Mouse (Mus musculus) ovary, postnatal 10 days (tissue): Measurements from ENCODE around the gene Pax2.
"Not testable (repeated sequence)": the region's sequence is repeated elsewhere in the genome, so short reads cannot be mapped to it uniquely, and the experiment has no call there.

Experiments used
- DNase-seq: peaks from one replicate; pipeline ENCODE4 v3.0.0; 2022; ENCODE audit warnings: low spot score

Pax2 gene

DNA sequence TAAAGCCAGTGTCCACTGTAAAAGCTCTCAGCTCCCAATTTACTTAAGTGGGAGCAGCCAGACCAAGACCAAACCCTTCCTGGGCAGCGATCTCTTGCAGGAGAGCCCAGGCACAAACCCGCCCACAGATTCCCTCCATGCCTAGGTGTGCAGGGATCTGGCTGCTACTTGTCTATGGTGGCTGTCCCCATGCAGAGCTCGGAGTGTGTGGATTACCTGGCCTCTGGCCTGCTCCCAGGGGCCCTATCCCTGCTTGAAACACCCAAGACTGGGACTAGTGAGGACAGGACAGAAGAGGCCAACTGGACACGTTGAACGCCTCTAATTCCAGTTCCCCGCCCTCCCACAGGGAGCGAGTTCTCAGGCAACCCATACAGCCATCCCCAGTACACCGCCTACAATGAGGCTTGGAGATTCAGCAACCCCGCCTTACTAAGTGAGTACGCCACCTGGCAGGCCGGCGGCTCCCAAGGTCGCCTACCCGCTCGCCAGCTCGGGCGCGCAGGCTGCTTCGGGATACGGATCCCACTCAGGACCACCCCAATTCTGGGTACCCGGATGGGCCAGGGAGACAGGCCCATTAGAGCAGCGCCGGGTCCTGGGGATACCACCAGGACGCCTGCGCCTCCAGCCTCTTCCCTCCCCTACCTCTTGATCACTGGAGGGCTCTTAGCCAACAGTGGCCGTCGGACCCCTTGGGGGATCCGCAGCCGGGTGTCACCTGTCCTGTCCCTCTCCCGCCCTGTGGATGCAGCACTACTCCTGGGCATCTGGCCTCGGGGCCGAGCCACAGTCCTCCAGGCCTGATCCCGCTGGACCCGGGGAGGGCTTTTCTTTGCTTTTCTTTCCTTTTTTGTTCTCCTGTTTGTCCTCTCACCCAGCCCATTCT is 79.4 kb downstream of the Pax2 start:
- DNase-seq: no peak

DNA sequence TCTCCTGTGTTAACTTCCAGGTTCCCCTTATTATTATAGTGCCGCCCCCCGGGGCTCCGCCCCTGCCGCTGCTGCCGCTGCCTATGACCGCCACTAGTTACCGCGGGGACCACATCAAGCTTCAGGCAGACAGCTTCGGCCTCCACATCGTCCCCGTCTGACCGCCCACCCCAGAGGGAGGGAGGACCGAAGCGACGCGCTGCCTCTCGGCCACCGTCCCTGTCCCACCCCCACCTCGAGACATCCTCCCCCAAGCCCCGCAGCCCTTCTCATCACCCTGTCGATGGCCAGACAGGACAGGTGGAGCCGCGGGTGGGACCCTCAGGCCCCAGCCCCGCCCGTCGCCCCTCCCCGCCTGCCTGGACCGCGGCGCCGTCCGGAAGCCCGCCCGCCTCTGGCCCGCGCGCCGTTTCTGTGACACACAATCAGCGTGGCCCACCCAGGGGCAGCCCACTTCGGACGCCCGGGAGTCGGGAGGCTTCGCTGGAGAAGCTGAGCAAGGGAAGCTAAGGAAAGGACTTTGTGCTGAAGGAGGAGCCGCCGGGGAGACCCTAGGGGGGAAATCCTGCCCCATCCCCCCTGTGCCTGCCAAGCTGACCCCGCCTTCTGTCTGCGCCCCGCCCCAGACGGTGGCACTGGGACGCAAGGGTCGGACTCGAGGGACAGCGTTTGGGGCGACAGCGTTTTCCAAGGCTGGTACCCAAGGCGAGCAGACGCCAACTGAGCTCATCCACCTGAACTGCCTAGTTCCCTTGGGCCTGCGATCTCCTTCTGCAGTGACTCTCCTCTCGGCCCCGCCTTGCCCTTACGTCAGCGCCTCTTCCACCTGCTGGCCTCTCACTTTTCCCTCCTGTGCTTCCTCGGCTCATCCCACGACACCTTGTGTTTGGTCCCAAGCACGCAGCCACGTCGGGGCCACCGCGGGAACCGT is 80.4 kb downstream of the Pax2 start:
- no peak for DNase-seq

DNA sequence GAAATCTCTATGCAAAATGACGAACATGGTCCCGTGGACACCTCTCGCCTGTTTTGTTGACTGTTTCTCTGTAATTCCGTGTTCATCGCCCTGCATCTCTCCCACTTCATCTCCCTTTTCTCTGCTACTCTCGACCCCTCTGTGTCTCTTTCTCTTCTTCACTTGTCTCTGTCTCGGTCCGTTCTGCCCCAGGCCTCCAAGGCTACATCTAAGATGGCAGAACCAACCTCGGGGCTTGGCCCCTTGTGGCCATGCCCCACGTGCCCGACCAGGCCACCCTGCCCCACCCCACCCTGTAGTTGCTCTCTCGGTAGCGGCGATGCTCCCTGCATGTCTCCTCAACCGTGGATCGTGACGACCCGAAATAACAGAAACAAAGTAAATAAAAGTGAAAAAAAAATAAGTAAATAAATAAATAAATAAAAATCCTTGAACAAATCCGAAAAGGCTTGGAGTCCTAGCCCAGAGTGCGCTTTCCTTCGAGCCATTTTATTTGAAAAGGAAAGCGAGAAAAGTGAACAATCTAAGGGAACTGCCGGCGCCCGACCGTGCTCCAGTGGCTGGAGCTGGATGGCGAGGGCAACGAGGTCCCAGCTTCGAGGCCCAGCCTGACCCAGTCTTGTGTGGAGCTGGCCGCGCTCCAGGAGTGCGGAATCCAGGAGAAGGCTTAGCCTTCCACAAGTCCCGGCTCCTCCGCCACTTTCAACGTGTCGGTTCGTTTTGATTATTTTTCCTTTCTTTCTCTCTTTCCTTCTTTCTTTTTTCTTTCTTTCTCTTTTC is 81.8 kb downstream of the Pax2 start:
- no peak for DNase-seq

DNA sequence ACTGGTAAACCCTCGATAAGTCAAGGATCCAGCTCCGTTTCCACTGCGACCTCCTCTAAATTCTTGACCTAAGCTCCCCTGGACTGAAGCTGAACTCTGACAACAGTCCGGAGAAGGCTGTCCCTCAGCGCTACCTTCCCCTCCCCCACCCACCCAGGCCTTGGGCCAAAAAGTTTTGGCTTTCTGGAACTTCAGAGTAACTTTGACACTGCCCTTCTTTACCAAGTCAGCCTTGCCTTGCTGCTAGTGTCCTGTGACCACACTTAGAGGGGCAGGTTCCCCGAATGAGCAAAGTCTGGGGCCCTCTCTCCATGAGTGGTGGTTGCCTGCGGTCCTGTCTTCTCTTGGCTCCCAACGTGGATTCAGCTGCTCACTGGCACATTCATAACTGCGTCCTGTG is 82.5 kb downstream of the Pax2 start:
- no peak for DNase-seq

DNA sequence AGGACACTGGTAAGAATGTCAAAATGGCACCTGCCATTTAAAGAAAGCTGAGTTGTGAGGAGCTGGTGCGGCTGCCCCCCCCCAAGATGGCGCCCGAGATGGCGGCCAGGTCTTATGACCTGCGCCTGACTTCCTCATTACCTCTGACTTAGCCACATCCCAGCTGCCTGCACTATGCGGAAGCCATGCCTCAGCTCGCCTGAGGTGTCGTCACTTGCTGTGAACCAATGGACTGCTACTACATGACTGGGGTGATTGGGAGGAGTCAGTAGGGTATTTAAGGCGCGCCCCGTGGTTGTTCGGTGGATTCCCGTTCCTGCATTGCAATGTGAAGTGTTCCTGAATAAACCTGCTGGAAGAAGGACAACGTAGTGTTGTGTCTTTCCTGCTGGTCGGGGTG is 86.8 kb downstream of the Pax2 start:
- DNase-seq: not testable (repeated sequence)

DNA sequence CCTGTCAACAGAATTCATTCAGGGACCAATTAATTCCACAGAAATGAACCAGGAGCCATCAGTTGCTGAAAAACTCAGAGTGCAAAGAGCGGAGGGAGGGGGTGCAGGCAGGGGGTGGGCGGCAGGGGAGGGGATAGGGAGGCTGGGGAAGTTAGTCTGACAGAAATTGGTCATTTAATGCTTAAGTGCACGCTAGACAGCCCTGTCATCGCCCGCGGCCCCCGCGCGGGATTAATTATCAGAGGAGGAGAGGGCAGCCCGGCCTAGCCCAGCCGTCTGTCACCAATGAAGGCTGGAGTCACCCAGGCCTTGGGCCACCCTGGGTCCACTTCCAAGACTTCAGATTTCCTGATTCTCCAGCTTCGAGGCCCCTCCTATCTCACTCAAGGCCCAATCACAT is 93.6 kb downstream of the Pax2 start:
- DNase-seq: no peak

DNA sequence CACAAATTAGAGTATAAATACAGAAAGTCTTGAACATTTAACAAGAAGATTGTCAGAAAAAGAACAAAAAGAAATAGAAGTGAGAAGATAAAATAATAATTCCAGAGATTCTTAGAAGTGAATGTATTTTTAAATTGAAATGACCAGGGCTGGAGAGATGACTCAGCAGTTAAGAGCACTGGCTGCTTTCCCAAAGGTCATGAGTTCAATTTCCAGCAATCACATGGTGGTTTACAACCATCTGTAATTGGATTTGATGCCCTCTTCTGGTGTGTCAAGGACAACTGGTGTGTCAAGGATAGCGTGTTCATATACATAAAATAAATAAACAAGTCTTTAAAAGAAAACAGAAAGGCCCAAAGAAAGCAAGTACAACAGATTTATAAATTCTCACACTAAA is 102.8 kb downstream of the Pax2 start:
- DNase-seq: no peak

DNA sequence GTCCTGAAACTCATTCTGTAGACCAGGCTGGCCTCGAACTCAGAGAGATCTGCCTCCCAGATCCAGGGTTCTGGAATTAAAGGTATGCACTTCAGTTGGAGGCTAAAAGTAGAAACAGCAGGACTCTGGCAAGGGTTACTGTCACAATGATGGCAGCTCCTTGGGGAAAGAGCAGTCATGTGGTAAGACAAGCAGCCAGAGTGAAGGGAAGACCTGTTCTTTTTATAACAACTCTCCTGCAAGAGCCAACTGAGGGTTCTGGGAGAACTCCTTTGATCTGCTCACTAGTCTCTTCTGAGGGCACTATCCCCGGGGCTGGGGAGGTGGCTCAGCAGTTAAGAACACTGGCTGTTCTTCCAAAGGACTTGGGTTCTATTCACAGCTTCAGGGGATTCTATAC is 112.9 kb downstream of the Pax2 start:
- no peak for DNase-seq

DNA sequence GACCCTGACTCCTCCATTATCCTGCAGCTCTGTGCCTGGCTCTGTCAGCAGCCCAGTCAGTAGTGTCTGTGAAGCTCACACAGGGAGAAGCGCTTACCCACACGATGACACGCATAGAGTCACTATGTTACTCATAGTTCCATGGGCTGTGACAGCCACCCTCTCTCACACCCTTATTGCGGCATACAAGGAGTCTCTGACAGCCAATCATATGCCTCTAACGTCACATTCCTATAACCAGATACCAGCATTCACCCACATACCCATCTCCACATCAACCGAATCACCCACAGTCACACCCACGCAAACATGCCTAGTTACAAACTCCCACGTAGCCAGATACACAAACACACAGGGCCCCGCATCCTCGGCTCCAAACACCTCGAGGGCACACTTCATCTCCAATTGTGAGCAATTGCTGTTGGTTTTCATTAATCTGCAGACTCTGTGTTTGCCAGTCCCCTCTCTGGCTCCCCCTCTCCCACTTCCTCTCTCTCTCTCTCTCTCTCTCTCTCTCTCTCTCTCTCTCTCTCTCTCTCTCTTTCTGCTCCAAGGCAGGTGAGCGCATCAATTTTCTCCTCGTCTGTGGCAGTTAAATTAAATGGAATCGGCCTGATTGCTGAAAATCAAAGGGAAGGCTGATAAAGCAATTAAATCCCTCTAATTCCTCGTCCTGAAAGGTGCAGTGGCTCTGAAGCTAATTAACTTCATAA is 118.5 kb downstream of the Pax2 start:
- DNase-seq: no peak

DNA sequence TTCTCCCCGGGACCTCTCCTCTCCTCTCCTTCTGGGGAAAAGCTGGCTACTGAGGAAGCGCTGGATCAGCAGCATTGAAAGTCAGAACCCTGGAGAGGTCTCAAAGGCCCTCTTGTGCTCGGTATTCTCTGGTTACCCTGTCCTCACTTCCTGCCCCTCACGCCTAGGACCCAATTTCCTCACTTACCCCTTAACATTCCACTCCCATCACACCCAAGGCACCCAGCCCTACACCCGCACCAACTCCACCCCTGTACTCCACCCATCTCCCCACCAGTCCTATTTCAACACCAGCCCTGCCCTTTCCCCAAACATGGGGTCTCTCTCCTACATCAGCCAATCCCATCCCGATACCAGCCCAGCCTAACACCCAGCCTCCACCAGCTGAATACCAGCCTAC is 119.1 kb downstream of the Pax2 start:
- DNase-seq: no peak

DNA sequence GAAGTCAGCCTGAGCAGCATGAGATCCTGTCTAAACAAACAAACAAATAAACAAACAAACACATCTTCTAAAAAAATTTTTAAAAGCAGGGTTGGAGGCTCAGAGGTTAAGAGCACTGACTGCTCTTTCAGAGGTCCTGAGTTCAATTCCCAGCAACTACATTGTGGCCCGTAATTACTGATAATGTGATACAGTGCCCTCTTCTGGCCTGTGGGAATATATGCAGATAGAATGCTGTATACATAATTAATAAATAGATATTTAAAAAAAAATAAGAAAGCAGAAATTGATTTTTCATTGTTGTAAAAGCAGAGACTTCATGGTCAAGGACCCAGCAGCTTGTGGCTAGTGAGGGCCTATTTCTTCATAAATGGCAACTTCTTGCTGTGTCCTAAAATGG is 119.9 kb downstream of the Pax2 start:
- DNase-seq: no peak

DNA sequence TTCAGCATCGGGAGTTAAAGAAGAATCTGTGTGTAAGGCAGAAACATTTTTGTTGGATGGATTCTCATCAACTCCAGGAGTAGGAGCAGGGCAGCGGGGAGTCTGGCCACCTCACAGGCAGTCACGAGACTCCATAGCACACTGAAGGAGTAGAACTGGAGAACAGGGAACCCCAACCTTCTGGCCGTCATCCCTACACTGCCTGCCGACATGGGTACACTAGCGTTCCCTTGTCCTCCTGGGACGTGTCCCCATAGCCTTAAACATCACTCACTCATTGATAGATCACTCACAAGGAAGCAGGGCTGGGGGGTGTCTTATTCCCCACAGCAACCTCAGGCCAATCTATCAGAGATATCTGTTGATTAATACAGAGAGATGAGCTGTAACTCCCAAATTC is 120.7 kb downstream of the Pax2 start:
- DNase-seq: no peak

DNA sequence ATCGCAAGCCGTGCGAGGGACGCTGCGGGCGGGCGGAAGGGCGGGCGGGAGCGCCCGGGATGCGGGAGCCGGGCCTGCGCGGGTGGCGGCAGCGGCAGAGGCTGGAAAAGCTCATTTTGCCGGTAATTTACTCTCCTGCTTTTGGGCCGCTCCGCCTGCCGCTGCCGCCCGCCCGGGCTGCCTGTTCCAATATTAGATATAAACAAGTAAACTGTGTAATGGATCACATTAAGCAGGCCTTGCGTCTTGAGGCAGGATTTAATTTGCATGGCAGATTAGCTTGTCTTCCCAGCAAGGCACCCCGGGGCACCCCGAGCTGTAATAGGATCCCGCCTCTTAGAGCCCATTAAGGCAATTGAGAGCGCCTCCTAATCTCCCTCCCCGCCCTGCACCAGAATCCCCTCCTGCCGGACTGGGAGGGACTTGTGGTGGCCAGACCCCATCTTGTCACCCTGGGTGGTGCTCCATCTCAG is 126.7 kb downstream of the Pax2 start:
- no peak for DNase-seq

DNA sequence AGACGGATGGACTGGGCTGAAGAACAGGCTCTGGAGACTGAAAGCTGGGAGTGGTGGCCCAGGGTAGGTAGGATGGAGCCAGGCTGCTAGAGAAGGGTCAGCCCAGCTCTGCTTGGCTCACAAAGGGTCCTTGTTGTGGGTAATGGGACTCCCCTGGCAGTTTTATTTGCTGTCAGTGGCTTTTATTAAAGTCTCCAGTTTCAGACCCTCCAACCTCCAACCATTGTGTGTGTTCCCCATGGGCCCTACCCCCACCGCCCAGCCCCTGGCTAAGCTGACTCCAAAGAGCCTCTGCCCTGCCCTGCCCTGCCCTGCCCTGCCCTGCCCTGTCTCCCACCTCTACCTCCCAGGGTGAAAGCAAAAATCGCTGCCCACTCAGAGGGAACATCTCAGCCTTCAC is 128.5 kb downstream of the Pax2 start:
- no peak for DNase-seq

DNA sequence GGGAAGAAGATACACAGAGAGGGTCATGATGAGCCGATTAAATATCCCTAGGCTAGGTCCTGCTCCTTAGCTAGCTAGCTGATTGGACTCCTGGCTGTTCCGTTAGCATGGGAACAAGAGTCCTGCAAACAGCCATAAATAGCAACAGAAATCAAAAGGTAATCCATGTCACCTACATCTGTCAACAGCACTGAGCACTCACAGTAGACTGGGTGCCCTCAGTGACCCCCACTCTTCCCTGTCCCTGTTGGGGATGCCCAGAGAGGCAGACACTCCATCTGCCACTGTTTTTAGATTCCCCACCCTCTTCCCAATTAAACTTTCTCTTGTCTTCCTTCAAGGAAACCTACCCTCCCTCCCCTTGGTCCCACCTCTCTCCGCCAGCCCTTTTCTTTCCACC is 130.6 kb downstream of the Pax2 start:
- no peak for DNase-seq
